Mouse (Mus musculus) frontal cortex, postnatal 10 days (tissue): Measurements from ENCODE around the gene Tbc1d24.

Experiments
- DNase-seq, 2 experiments: peaks; one replicate each; pipeline ENCODE4 v3.0.0; 2022; ENCODE audit warnings: low spot score in 2 of 2, mixed read lengths in 1 of 2

The Tbc1d24 gene

GRCm38 (mm10) chr17:24174259-24174658, 31.1 kb downstream of the Tbc1d24 start:
- no peak for DNase-seq

GRCm38 (mm10) chr17:24173423-24173822, 31.9 kb downstream of the Tbc1d24 start:
- DNase-seq, result peak in 1 of 2 experiments; percentile 66

GRCm38 (mm10) chr17:24171738-24172137, 33.6 kb downstream of the Tbc1d24 start:
- no peak for DNase-seq

GRCm38 (mm10) chr17:24170729-24171128, 34.6 kb downstream of the Tbc1d24 start:
- DNase-seq, result no peak

- DNase-seq, result no peak
Measured at GRCm38 (mm10) chr17:24170125-24170524, 35.2 kb downstream of the Tbc1d24 start.

GRCm38 (mm10) chr17:24169317-24170065, 35.9 kb downstream of the Tbc1d24 start, which contains the start of gene Atp6v0c:
Gene Atp6v0c (minus strand): TSS chr17:24169702.
- DNase-seq, result peak; percentile 90 to 92

GRCm38 (mm10) chr17:24168590-24169277, 36.6 kb downstream of the Tbc1d24 start:
- DNase-seq, result peak; percentile 72 to 74

- no peak for DNase-seq
Measured at GRCm38 (mm10) chr17:24167891-24168505, 37.4 kb downstream of the Tbc1d24 start.

GRCm38 (mm10) chr17:24167120-24167519, 38.2 kb downstream of the Tbc1d24 start:
- no peak for DNase-seq

- DNase-seq, result no peak
Measured at GRCm38 (mm10) chr17:24164566-24165259, 40.6 kb downstream of the Tbc1d24 start.

- peak; percentile 95 to 98 for DNase-seq
Measured at GRCm38 (mm10) chr17:24163176-24163962, 42.0 kb downstream of the Tbc1d24 start, which contains the start of gene Amdhd2. Gene Amdhd2 (minus strand): TSS chr17:24163766.

GRCm38 (mm10) chr17:24162584-24163175, 42.7 kb downstream of the Tbc1d24 start:
- DNase-seq, result peak in 1 of 2 experiments; percentile 36

- DNase-seq, result no peak
Measured at GRCm38 (mm10) chr17:24161466-24161865, 43.9 kb downstream of the Tbc1d24 start.

GRCm38 (mm10) chr17:24157526-24157925, 47.8 kb downstream of the Tbc1d24 start:
- DNase-seq, result no peak

GRCm38 (mm10) chr17:24157121-24157520, 48.2 kb downstream of the Tbc1d24 start:
- DNase-seq, result no peak

GRCm38 (mm10) chr17:24156394-24156793, 49.0 kb downstream of the Tbc1d24 start:
- DNase-seq, result no peak

GRCm38 (mm10) chr17:24155742-24156141, 49.6 kb downstream of the Tbc1d24 start:
- DNase-seq, result no peak

GRCm38 (mm10) chr17:24154463-24154862, 50.9 kb downstream of the Tbc1d24 start:
- DNase-seq, result no peak

GRCm38 (mm10) chr17:24151890-24152563, 53.3 kb downstream of the Tbc1d24 start:
- DNase-seq, result peak in 1 of 2 experiments; percentile 73

GRCm38 (mm10) chr17:24151382-24151781, 54.0 kb downstream of the Tbc1d24 start:
- no peak for DNase-seq
